Mouse (Mus musculus) liver, postnatal 0 days (tissue): ENCODE results near the gene Krt17.
"Not testable (repeated sequence)": the region's sequence is repeated elsewhere in the genome, so short reads cannot be mapped to it uniquely, and the experiment has no call there.

Experiments
- CTCF ChIP-seq: sonication (generic); IDR thresholded peaks from 2 replicates; pipeline ENCODE4 v1.5.1; 2016; ENCODE audit warnings: antibody characterized with exemption, low read depth
- EP300 ChIP-seq: IDR thresholded peaks from 2 replicates; pipeline ENCODE4 v1.6.1; 2016; ENCODE audit warnings: antibody characterized with exemption, low read depth, mild to moderate bottlenecking

GRCm38 (mm10) chr11:100246471-100246870, 14.4 kb downstream of the Krt17 start:
- TF ChIP-seq CTCF, EP300: not testable (repeated sequence)
